Mouse (Mus musculus) liver, adult 2 months (tissue): ENCODE results near the gene Usp8. TPM values are rescaled to one million over a fixed set of nuclear protein-coding genes. Genes with fewer than 3 reads are reported as not detected.
A peak's percentile ranks its signal among the peaks of the same experiment; 100 is the strongest.

Source experiments
- DNase-seq: peaks from one replicate; pipeline ENCODE4 v3.0.0-alpha.2; 2011; ENCODE audit warnings: low read depth, low spot score; ENCODE audit errors: extremely low read depth
- H3K27ac ChIP-seq: fragments of 200-500 bp; replicated peaks from 2 replicates; pipeline ENCODE4 v1.5.1; 2012; ENCODE audit warnings: low read depth, mild to moderate bottlenecking, control low read depth, inconsistent platforms, low read length; ENCODE audit not compliant: insufficient read depth
- H3K27me3 ChIP-seq: fragments of 200-500 bp; 2 replicates; pipeline ENCODE4 v1.6.1; 2012; ENCODE audit warnings: mild to moderate bottlenecking, moderate library complexity, low read length, inconsistent platforms; ENCODE audit not compliant: control insufficient read depth, insufficient read depth
- H3K36me3 ChIP-seq: fragments of 200-500 bp; 2 replicates; pipeline ENCODE4 v1.6.1; 2012; ENCODE audit warnings: low read length, inconsistent platforms; ENCODE audit not compliant: control insufficient read depth, insufficient read depth
- H3K4me1 ChIP-seq: fragments of 200-500 bp; 2 replicates; pipeline ENCODE4 v1.6.1; 2011; ENCODE audit warnings: low read length; ENCODE audit not compliant: control insufficient read depth, insufficient read depth
- H3K4me3 ChIP-seq: fragments of 200-500 bp; 2 replicates; pipeline ENCODE4 v1.5.1; 2011; ENCODE audit warnings: low read depth, mild to moderate bottlenecking, control low read depth, low read length, moderate library complexity; ENCODE audit not compliant: insufficient read depth
- H3K79me2 ChIP-seq: fragments of 200-500 bp; 2 replicates; pipeline ENCODE4 v1.6.1; 2012; ENCODE audit warnings: inconsistent platforms, mild to moderate bottlenecking, low read length, moderate library complexity; ENCODE audit not compliant: control insufficient read depth, insufficient read depth
- H3K9ac ChIP-seq: fragments of 200-500 bp; 2 replicates; pipeline ENCODE4 v1.6.1; 2012; ENCODE audit warnings: low read depth, mild to moderate bottlenecking, control low read depth, inconsistent platforms, low read length
- CTCF ChIP-seq: fragments of 200-500 bp; IDR thresholded peaks from 2 replicates; pipeline ENCODE4 v1.5.1; 2011; ENCODE audit warnings: low read depth, low read length, control low read depth
- POLR2A ChIP-seq: fragments of 200-500 bp; IDR thresholded peaks from 2 replicates; pipeline ENCODE4 v1.6.1; 2011; ENCODE audit warnings: low read length, control low read depth; ENCODE audit not compliant: insufficient read depth; ENCODE audit errors: extremely low read depth
- WGBS: fragments of 180-500 bp; shearing (Covaris S2); methylation state at CpG from one replicate; pipeline ENCODE4 v1.1.7; 2018; 5-methylcytosine and 5-hydroxymethylcytosine counted together
- polyA plus RNA-seq: library from polyadenylated mRNA; depleted of rRNA; stranded (reverse); fragments of >200 nt; gene quantifications from 2 replicates; pipeline ENCODE4 v1.2.3, GENCODE M21; 2012
- total RNA-seq: library from RNA; depleted of rRNA; stranded (reverse); fragments of >200 nt; gene quantifications from 2 replicates; pipeline ENCODE4 v1.2.3, GENCODE M21; 2014

The Usp8 gene
- total and polyA plus RNA-seq, 2 experiments = 12.5 to 26.1 TPM

DNA sequence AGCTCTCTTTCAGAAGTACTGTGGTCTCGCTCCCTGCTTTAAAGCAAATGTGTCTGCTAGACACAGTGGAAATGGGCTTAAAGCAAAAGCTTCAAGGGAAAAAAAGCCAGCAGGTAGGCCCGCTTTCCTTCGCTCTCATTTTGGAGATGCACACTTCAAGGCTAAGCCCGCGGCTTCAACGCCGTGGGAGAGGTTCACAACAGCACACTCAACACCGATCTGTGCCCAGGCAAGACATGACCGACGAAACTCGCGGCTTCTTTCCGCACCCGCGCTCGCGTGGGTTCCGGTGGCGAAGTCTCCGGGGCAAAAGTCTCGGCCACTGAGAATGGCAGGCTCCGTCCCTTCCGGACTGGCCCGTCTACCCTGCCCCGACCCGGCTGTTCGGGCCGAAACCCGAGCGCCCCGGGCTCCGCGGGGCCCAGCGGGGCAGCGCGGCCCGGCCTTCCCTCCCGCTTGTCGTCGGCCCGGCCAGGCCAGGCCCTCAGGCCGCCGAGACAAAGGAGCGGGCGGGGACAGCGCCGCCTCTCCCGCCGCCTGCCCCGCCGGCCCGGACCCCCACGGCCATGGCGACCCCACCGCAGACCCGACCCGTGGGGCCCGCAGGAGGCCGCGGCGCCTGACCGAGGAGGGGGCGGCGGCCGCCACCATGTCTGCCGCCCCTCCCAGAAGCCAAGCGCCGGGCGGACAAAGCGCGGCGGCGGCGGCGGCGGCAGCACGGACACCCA is 32.5 kb upstream of the Usp8 start:
- Histone ChIP-seq H3K36me3 (no peaks in the 10 kb centered on the region), H3K4me1 (peaks cover 15% of the 10 kb centered on the region), H3K27me3 (no peaks in the 10 kb centered on the region), H3K4me3 (peak overlapping the region; percentile 90), H3K27ac (peak overlapping the region; percentile 99), H3K9ac (peak overlapping the region; percentile 92), H3K79me2 (peaks cover 24% of the 10 kb centered on the region; the same call in 1 of the 2 replicates)
- TF ChIP-seq POLR2A (no peak), CTCF (no peak)
- under 1% methylated on average over 77 of the region's 77 CpGs for WGBS
- DNase-seq = peak; percentile 51

DNA sequence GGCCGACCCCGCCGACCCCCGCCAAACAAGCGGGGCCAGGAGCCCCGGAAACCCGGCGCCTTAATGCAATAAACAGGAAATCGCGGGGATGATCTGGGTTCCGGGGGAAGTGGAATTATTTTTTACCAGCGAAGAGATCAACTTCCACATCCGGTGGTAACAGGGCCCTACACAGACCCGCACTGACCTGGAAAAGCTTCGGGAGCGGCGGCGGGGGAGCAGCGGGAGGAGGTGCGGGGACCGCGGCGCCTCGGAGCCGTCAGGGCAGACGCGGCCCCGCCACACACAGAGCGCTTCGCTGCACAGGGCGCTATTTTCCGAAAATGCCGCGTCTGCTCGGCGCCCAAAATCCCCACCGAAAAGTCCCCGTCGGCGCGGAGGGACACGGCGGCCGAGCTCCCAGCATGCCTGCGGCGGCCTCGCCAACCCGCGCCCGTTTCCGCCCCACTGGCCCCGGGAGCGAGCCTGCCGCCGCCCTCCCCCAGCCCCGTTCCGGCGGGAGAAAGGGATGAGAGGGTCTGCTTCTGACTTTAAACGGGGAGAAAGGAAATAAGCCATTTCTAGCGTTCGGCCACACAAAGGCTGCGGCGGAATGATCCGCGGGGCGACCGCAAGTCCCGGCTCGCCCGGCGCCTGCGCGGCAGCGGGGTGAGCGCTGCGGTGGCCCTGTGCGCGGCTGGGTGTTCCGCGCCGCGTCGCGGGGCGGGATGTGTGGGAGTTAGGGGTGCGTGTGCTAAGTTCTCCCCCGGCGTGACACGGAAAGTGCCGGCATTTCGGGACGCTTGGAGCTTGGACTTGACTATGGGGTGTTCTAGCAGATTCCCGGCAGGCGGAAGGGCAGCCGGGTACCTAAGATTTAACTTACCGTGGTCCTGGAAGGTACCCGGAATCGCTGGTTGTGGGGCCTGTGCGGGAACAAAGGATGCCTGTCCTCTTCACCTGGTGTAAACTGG is 31.7 kb upstream of the Usp8 start:
- peaks cover 20% of the 10 kb centered on the region; the same call in 1 of the 2 replicates for H3K79me2 ChIP-seq
- H3K4me3 ChIP-seq = peak overlapping the region; percentile 90
- under 1% methylated on average over 99 of the region's 99 CpGs for WGBS
- H3K36me3 ChIP-seq = peaks cover 2% of the 10 kb centered on the region; the same call in 1 of the 2 replicates
- no peaks in the 10 kb centered on the region for H3K27me3 ChIP-seq
- peak overlapping the region; percentile 99 for H3K27ac ChIP-seq
- peak; percentile 75 for TF ChIP-seq POLR2A
- no peak for TF ChIP-seq CTCF
- H3K4me1 ChIP-seq = peaks cover 15% of the 10 kb centered on the region
- DNase-seq = peak; percentile 89
- H3K9ac ChIP-seq = peak overlapping the region; percentile 92

- Histone ChIP-seq H3K4me3 (peak within 1 kb of the TSS; percentile 90), H3K27me3 (no peaks in the 10 kb centered on the region), H3K4me1 (peaks cover 15% of the 10 kb centered on the region), H3K27ac (peak within 1 kb of the TSS; percentile 99), H3K36me3 (peaks cover 2% of the 10 kb centered on the region; the same call in 1 of the 2 replicates), H3K79me2 (peaks cover 20% of the 10 kb centered on the region; the same call in 1 of the 2 replicates), H3K9ac (peak within 1 kb of the TSS; percentile 92)
- TF ChIP-seq CTCF = no peak
- TF ChIP-seq POLR2A = no peak
- WGBS = 21% methylated on average over 12 of the region's 12 CpGs
- DNase-seq = no peak
Measured at GRCm38 (mm10) chr2:126676122-126676515, 31.0 kb upstream of the Usp8 start, which contains the start of gene Gabpb1. TSS of gene Gabpb1 (minus strand) at chr2:126676337.

DNA sequence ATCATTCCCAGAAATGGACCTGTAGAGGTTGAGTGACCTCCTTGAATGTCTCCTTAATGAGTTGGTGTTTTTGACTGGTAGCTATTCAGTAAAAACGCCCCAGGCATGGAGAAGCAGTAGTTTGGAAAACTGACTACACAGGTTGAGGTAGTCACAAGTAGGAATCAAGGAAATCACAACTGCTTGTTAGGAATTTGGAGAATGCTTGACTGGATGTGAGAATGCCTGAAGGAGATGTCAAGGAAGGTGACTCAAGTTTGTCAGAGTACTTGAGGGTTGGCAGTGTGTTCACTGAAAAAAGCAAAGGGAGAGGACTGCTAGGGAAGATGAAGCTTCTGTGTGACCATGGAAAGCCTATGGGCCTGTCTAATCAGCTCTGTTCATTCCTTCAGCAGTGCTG is 29.8 kb upstream of the Usp8 start:
- H3K9ac ChIP-seq = no peak overlapping the region
- TF ChIP-seq POLR2A (no peak), CTCF (no peak)
- no peak for DNase-seq
- H3K4me1 ChIP-seq = peaks cover 7% of the 10 kb centered on the region
- peaks cover 2% of the 10 kb centered on the region; the same call in 1 of the 2 replicates for H3K36me3 ChIP-seq
- no peak overlapping the region for H3K4me3 ChIP-seq
- H3K27ac ChIP-seq = no peak overlapping the region
- WGBS = 87% methylated on average over 1 of the region's 1 CpGs
- no peaks in the 10 kb centered on the region for H3K27me3 ChIP-seq
- peaks cover 17% of the 10 kb centered on the region; the same call in 1 of the 2 replicates for H3K79me2 ChIP-seq

GRCm38 (mm10) chr2:126682333-126682732 is 24.8 kb upstream of the Usp8 start:
- Histone ChIP-seq H3K27me3 (no peaks in the 10 kb centered on the region), H3K4me3 (no peak overlapping the region), H3K9ac (no peak overlapping the region), H3K36me3 (peaks cover 2% of the 10 kb centered on the region; the same call in 1 of the 2 replicates), H3K4me1 (no peaks in the 10 kb centered on the region; the same call in 1 of the 2 replicates), H3K79me2 (peaks cover 3% of the 10 kb centered on the region; the same call in 1 of the 2 replicates), H3K27ac (peak overlapping the region; percentile 22; the same call in 1 of the 2 replicates)
- TF ChIP-seq POLR2A = no peak
- no peak for TF ChIP-seq CTCF
- DNase-seq = no peak
- WGBS = 63% methylated on average over 2 of the region's 2 CpGs
